Mouse (Mus musculus): Measurements from ENCODE around the gene Ccr2.

DNA sequence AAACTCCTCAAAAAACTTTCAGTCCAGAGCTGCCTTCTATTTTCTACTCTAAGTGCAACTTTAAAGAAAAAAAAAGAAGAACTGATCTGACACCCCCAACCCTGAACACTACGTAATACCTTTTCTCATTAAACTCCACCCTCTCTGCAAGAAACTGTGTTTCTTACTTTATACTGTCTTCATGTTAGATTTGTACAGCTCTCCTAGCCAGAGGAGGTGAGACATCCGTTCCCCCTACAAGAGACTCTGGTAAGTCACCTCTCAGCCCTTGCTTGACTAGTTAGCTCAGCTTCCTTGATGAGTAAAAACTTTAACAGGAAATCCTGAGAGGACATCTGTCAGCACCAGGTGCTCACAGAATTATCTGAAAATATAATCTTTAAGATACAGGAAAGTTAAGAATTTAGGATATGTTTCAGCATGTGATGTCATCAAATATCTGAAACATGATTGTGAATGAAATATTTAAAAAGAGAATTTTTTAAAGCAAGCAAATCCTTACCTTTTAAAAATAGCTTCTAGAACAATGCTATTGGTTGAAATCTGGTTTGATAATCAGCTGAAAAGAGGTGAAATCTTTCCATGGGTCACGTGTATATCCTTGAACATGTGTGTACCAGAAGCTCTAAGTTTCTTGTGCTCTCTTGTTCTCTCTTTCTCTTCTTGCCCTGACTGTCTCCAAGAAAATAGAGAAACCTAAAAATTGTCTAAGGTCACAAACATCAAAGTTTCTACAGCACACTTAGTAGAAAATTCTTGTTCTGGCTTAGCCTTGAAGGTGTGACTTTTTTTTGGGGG lies 19.8 kb downstream of the Ccr2 start, which contains the start of gene Ccr5:
- no peak for TF ChIP-seq POLR2A (IDR thresholded peaks at IDR 0.05; ENCODE audit: borderline replicate concordance, low read depth, low read length)
- TF ChIP-seq CTCF (IDR thresholded peaks at IDR 0.05; ENCODE audit: low read depth, low read length) = no peak
